Mouse (Mus musculus): ENCODE results near the gene Nck2.

Gene Nck2

DNA sequence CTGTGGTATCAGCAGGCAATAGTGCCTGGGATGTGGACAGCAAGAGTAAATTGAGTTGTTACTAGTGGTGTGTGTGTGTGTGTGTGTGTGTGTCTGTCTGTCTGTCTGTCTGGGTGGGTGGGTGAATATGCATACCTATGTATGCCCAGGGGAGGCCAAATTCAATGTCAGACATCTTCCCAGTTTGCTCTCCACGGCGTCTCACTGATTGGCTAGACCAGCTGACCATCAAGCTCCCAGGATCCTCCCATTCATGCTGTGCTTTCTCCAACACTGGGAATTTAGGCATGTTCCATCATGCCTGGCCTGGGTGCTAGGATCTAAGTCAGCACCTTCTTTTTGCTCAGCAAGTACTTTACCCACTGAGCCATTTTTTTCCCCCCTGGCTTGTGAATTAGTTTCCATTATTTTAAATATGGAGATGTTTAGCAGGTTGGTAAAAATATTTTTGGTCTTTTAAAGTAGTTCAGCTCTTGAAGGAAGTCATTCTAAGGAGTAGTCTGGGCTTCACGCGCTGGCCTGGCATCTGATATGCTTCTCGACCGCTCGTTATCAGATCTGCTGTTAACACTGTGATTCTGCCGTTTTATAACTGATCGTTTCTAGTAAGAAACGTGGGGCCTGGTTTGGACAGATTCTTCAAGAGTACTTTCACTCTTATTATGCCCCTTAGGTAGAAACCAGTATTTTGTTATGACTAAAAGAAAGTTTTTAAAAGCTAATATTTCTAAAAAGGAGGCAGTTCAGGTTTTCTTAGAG lies 26.2 kb downstream of the Nck2 start:
- DNase-seq: no peak

GRCm38 (mm10) chr1:43471180-43472045 lies 27.0 kb downstream of the Nck2 start:
- no peak for DNase-seq

DNA sequence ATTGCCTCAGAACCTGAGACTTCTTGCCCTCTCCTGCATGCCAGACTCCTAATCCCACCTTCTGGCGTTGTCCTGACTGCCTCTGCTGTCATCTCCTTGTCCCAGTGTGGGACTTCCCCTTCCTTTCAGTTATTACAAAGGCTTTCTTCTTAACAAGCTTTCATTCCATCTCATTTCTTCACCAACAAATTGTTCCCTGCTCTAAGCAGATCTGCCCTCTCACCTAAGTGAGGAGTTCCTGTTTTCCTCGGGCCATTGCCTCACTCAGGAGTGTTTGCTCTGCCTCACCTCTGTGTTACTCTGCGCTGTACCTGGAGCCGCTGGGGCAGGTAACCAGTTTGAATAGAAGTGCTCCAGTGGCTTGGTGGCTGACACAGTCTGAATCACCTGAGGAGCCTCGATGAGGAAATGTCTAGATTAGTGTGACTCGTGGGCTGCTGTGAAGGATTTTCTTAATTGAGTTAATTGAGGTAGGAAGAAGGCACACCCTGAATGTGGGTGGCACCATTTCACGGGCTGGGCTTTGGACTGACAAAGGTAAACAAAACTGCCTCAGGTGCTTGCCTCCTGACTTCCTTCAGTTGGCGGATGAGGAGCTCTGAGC lies 27.8 kb downstream of the Nck2 start:
- no peak for DNase-seq

DNA sequence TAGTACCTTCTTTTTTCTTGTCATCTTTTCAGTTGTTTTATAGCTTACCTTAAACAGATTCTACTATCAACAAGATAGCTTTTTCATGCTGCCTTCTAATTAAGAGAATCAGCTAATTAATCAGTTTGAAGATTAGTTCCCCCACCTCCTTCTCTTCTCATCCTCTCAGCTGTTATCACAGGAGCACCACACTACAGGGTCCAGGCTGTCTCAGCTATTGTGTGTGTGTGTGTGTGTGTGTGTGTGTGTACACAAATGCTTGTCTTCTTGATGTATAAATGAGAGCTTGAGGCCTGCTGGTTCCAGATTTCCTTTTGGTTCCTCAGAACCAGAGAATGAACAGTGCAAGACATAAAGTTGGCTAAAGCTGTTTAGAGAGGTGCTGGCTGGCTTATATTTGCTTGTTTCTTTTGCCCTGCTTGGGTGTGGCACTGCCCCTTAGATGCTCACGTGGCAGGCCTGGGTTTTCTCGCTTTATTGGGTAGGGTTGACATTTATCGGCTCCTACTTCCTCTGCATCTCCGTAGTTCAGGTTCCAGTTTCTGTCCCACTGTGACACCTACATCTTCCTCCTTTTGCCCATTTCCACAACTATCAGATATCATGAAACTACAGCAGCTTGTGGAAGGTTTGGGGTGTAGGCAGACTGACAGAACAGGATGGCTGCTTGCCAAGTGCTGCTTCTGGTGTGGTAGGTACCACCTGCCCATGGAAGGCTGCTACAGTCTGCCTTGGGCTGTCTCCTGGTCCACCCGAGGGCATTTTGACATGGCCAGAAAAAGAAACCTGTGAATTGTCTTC lies 29.6 kb downstream of the Nck2 start:
- peak; percentile 38 for DNase-seq

- DNase-seq: no peak
Observed at GRCm38 (mm10) chr1:43474535-43475409, 30.4 kb downstream of the Nck2 start.

GRCm38 (mm10) chr1:43477954-43478353 lies 33.6 kb downstream of the Nck2 start:
- DNase-seq: no peak

- DNase-seq: no peak
Observed at GRCm38 (mm10) chr1:43485204-43485603, 40.8 kb downstream of the Nck2 start.

DNA sequence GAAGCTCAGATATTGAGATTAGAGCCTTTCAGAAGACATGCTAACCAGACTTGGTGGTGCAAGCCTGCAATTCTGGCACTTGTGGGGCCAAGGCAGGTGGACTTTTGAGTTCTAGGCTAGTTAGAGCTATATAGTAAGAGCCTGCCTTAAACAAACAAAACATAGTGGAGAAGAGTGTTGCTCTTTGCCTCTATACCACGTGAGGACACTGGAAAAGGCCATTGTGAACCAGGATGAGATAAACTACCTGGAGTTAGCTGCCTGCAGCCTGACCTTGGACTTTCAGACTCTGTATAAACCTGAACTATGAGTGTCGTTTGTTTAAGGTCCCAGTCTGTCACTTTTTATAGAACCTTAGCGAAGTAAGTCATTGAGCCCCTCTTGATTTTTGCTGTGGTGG lies 42.1 kb downstream of the Nck2 start:
- no peak for DNase-seq

GRCm38 (mm10) chr1:43486956-43487722 lies 42.8 kb downstream of the Nck2 start:
- no peak for DNase-seq

GRCm38 (mm10) chr1:43489311-43489710 lies 44.9 kb downstream of the Nck2 start:
- no peak for DNase-seq

DNA sequence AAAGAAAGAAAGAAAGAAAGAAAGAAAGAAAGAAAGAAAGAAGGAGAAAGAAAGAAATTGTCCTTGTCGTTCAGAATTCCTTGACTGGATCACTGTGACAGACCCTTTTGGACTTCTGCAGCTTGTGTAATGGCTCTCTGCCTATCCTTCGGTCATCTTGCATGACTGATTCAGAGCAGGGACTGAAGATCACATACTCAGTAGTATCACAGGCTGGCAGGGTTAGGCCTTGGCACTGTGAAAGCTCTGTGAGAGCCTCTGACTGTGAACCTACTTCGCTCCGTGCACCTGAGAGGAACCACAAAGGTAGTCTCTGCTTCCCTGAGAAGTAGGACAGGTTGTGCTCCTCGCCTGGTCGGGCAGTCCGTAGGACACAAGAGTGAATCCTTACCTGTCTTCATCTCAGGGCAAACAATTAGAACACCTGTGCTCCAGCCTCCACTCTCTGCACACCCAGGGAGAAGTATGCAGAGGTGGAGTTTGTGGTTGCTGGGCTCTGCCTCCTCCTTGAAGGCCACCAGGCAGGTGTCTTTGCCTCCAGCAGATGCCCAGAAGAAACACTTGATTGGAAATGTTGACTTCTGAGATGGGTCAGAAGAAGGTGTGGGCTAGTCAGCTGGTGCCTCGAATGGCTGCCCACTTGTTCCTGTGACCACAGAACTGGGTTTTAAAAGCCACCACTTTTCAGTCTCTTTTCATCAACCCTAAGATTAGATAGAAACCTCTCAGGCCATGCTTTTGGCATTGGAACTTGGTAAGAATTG lies 47.3 kb downstream of the Nck2 start:
- no peak for DNase-seq

DNA sequence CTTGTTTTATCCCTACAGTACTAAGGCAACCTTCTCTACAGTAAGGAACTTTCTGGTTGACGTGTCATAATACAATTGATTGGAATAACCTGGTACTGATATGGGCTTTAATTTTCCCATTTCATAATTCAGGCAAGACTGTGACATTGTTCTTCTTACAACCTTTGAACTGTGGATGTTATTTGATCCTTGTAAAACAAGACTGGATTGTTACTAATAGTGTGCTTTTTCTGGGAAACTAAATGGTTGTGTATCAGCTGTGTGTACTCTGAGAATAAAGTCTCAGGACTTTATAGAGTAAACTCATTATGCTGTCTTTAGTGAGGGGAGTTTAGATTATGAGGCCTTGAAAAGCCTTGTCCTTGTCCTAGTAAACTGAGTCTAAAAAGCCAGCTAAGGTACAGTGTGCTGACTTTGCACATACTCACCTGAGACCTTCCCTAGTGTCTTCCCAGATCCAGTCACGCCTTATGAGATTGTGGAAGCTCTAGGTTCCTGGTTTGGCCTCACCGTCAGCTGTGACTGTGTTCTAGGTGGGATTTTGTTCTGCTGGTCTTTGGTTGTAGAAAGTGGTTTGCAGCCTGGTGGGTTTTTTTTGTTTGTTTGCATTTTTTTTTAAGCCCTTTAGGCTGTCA lies 48.5 kb downstream of the Nck2 start:
- no peak for DNase-seq

- DNase-seq: no peak
Observed at GRCm38 (mm10) chr1:43496051-43496450, 51.7 kb downstream of the Nck2 start.

DNA sequence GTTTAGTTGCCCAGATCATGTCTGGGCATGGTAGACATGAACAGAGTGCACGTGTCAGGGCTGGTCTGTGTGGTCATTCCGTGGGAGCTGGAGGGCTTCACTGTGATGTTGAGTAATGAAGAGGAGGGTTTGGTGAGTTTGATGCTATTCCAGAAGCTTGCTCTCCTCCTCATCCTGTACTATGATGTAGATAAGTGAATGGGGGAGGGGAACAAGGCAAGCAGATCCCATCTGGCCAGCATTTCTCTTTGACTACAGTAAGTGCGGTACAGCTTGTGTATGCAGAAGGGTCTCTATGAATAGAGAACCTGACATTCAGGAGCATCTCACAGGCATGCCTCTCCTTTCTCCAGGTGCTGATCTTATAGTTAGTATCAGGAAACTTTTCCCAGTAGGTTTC lies 52.6 kb downstream of the Nck2 start:
- no peak for DNase-seq

- no peak for DNase-seq
Observed at GRCm38 (mm10) chr1:43497951-43498350, 53.6 kb downstream of the Nck2 start.

GRCm38 (mm10) chr1:43500121-43500520 lies 55.7 kb downstream of the Nck2 start:
- DNase-seq: no peak

- peak; percentile 28 for DNase-seq
Observed at GRCm38 (mm10) chr1:43501143-43501919, 57.0 kb downstream of the Nck2 start.

- DNase-seq: peak; percentile 45
Observed at GRCm38 (mm10) chr1:43501920-43502791, 57.8 kb downstream of the Nck2 start.

Measured in right cerebral cortex, postnatal 25 days (tissue).